Mouse (Mus musculus) B cell, adult 62 days (primary cell): ENCODE measurements around the gene Gm10406. TPM values are rescaled to one million over a fixed set of nuclear protein-coding genes. Genes with fewer than 3 reads are reported as not detected.

Experiments
- total RNA-seq: library from RNA; stranded (reverse); gene quantifications from 4 replicates; pipeline ENCODE4 v1.2.4, GENCODE M21; 2023

Gene Gm10406
- not detected in 4 replicates for total RNA-seq

DNA sequence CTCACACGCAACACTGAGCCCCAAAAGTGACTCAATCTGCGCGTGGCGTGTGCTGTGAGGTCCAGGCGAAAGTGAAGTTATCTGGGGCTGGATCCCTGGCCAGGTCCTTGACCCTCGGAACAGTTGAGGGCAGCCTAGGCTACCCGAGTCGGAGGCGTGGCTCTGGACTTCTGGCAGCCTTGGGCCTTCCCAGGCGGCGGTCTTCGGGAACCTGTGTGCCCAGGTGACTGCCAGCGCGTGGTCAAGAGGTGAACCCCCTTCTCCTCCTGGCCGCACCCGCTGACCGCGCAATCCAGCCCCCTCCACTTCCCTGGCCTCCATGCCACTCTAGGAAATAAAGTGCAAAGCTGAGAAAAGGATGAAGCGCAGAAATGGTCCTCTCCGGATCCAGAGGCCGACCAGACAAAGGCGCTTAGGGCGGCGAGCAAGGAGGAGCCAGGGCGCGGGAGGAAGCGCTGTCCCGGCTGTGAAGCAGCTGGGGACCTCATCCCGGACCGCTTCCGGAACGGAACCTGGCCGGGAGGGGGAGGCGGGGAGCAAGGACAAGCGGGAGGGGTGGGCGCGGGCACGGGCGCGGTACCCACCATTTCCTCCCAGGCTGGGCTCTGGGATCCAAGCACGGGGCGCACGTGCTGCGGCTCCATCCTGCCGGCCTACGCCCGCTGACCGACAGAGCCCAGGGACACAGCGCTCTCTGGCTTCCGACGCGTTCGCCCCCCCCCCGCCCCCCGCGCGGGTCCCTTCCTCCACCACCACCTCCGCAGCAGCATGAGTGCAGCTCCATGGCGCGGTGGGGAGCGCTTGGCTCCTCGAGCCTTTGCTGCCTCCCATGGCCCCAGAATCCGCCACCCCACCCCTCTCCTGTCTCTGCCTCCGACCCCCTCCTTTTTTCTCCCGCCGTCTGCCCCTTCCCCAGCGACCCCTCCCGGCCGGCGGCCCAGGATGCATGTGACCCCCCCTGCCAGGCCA lies at the start of gene Gm10406:
Gene Gm10406, minus strand, starts transcription at position 669 of the 969 bp plus-strand sequence.

GRCm38 (mm10) chr14:7044870-7045269 lies 17.6 kb upstream of the Gm10406 start, which contains the start of gene Gm3685:
Gm3685 (minus strand) TSS chr14:7044970.

DNA sequence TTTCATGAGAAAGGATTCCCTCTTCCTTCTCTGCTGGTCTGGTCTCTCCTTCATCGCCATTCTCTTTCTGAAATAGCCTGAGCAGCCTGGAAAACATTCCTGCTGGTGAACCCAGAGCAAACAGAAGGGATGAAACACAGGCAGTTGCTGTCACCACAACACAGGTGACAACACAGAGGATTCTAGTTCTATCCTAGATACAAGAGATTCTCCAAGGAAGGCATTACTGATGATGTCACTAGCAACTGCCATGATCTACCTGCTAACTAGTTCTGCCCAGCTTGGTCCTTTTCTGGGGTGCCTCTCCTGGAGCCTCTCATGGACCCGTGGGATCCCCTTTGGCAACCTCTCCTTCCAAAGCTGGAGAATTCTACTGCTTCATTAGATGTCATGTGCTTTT lies 53.5 kb downstream of the Gm10406 start, which contains the start of gene Gm6356:
Gene Gm6356, minus strand, starts transcription at position 101 of the 400 bp plus-strand sequence.

Other genes with a start within 250 kb of the Gm10406 start
- gene Gm3642, start 187.1 kb downstream of the Gm10406 start, total RNA-seq, result not detected in 4 replicates
- gene Gm3667, start 137.5 kb downstream of the Gm10406 start, total RNA-seq, result not detected in 4 replicates
- gene Gm6356, start 53.6 kb downstream of the Gm10406 start, total RNA-seq, result not detected in 4 replicates
- not detected in 4 replicates for gene Gm3685, start 17.5 kb upstream of the Gm10406 start, total RNA-seq
- gene Gm3696, start 73.2 kb upstream of the Gm10406 start, total RNA-seq, result not detected in 4 replicates
- not detected in 4 replicates for gene Gm6676, start 98.0 kb upstream of the Gm10406 start, total RNA-seq
- gene Gm3512, start 147.1 kb upstream of the Gm10406 start, total RNA-seq, result 0.40 TPM in 1 of 4 replicates, not detected in the others
- not detected in 4 replicates for gene Gm16434, start 167.1 kb upstream of the Gm10406 start, total RNA-seq
- not detected in 4 replicates for gene Gm3727, start 237.3 kb upstream of the Gm10406 start, total RNA-seq